In the genomic region with DNA sequence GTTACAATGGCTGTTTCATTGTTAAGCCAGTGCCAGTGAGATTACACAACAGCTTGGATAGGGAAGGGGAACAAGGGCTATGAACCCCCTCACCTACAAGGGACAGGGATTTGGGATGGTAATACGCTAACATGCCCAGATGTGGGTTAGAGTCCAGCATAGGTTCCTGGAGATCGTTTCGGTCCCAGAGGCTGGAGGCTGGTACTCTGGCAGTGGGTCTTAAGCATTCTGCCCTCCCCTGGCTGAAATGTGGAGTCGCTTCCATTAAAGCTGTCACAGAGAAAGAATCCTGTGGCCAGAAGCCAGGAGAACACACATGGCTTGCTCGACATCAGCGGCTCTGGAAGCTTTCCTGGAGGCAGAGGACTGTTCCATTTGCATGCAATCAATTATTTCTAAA, we compare ENCODE assay signal across 8 mouse cellular contexts. TPM values are rescaled to one million over a fixed set of nuclear protein-coding genes. Genes with fewer than 3 reads are reported as not detected.
DNase-seq lines count a peak whose midpoint lies in the region; ATAC-seq and TF ChIP-seq lines count a peak whose summit lies in the region.

No protein-coding gene starts in this region.

- peak overlapping the region; percentile 40; the same call in 1 of the 2 replicates for H3K27ac ChIP-seq in hindbrain, embryonic 13.5 days
- no peak overlapping the region for H3K27ac ChIP-seq in hindbrain, embryonic 10.5 days
- no peak overlapping the region for H3K27ac ChIP-seq in forebrain, postnatal 0 days (ENCODE audit: low read depth, low read length)
- peak overlapping the region; percentile 22; the same call in 1 of the 2 replicates for H3K27ac ChIP-seq in lung, postnatal 0 days (ENCODE audit: low read length)

- TF ChIP-seq CTCF in forebrain, postnatal 0 days (IDR thresholded peaks at IDR 0.05; ENCODE audit: low read depth): peak; percentile 11; the same call in 1 of the 2 replicates
- TF ChIP-seq CTCF in lung, postnatal 0 days (IDR thresholded peaks at IDR 0.05): peak; percentile 49

- 0 out of 2 replicates have a peak overlapping the region, but pooled peaks have one; percentile 13 for H3K9ac ChIP-seq in hindbrain, embryonic 13.5 days
- no peak overlapping the region for H3K9ac ChIP-seq in forebrain, postnatal 0 days
- H3K9ac ChIP-seq in lung, postnatal 0 days (replicated peaks; ENCODE audit: low read depth): no peak overlapping the region

- TF ChIP-seq EP300 in lung, postnatal 0 days (IDR thresholded peaks at IDR 0.05): no peak

- H3K36me3 ChIP-seq in hindbrain, embryonic 13.5 days: no peaks in the 10 kb centered on the region
- no peaks in the 10 kb centered on the region for H3K36me3 ChIP-seq in hindbrain, embryonic 10.5 days
- no peaks in the 10 kb centered on the region for H3K36me3 ChIP-seq in forebrain, postnatal 0 days (ENCODE audit: insufficient read depth)
- no peaks in the 10 kb centered on the region for H3K36me3 ChIP-seq in lung, postnatal 0 days (ENCODE audit: insufficient read depth, low read length)

- H3K4me3 ChIP-seq in hindbrain, embryonic 13.5 days: no peak overlapping the region
- H3K4me3 ChIP-seq in hindbrain, embryonic 10.5 days: no peak overlapping the region
- H3K4me3 ChIP-seq in forebrain, postnatal 0 days (ENCODE audit: low read depth, low read length): no peak overlapping the region
- no peak overlapping the region for H3K4me3 ChIP-seq in lung, postnatal 0 days (ENCODE audit: low read depth, low read length)

- WGBS in hindbrain, embryonic 13.5 days: 47% methylated on average over 6 of the region's 6 CpGs
- WGBS in hindbrain, embryonic 10.5 days: 67% methylated on average over 6 of the region's 6 CpGs
- WGBS in forebrain, postnatal 0 days: 22% methylated on average over 6 of the region's 6 CpGs
- 19% methylated on average over 6 of the region's 6 CpGs for WGBS in lung, postnatal 0 days

- no peak for ATAC-seq in hindbrain, embryonic 13.5 days (ENCODE audit: low FRiP score)
- no peak for ATAC-seq in forebrain, postnatal 0 days
- ATAC-seq in lung, postnatal 0 days: no peak

- H3K4me1 ChIP-seq in hindbrain, embryonic 13.5 days (replicated peaks): peaks cover 36% of the 10 kb centered on the region
- peaks cover 27% of the 10 kb centered on the region for H3K4me1 ChIP-seq in hindbrain, embryonic 10.5 days (replicated peaks)
- peaks cover 14% of the 10 kb centered on the region for H3K4me1 ChIP-seq in forebrain, postnatal 0 days (ENCODE audit: insufficient read depth)
- peaks cover 5% of the 10 kb centered on the region; the same call in 1 of the 2 replicates for H3K4me1 ChIP-seq in lung, postnatal 0 days (ENCODE audit: insufficient read depth, low read depth, low read length)

- no peaks in the 10 kb centered on the region for H3K9me3 ChIP-seq in hindbrain, embryonic 13.5 days
- no peaks in the 10 kb centered on the region for H3K9me3 ChIP-seq in hindbrain, embryonic 10.5 days
- H3K9me3 ChIP-seq in forebrain, postnatal 0 days (ENCODE audit: low read length): no peaks in the 10 kb centered on the region
- H3K9me3 ChIP-seq in lung, postnatal 0 days (ENCODE audit: low read length): no peaks in the 10 kb centered on the region

- no peak for DNase-seq in hindbrain, embryonic 10.5 days (ENCODE audit: low spot score)
- peak; percentile 21 for DNase-seq in R1 (ENCODE audit: low read depth, low spot score)
- DNase-seq in forebrain, postnatal 0 days: peak; percentile 73
- DNase-seq in kidney, adult 8-10 months: peak; percentile 24 to 36
- peak; percentile 84 for DNase-seq in lung, postnatal 0 days (ENCODE audit: low spot score)
- DNase-seq in spleen, postnatal 14 days (ENCODE audit: low spot score in 2 of 2): no peak
- no peak for DNase-seq in thymus, postnatal 4 days

- no peaks in the 10 kb centered on the region for H3K27me3 ChIP-seq in hindbrain, embryonic 13.5 days
- H3K27me3 ChIP-seq in hindbrain, embryonic 10.5 days (ENCODE audit: insufficient read depth, poor library complexity, severe bottlenecking): no peaks in the 10 kb centered on the region
- H3K27me3 ChIP-seq in forebrain, postnatal 0 days (ENCODE audit: insufficient read depth, low read length): no peaks in the 10 kb centered on the region
- no peaks in the 10 kb centered on the region for H3K27me3 ChIP-seq in lung, postnatal 0 days (replicated peaks; ENCODE audit: insufficient read depth, low read length)

- peak overlapping the region; percentile 50; the same call in 1 of the 2 replicates for H3K4me2 ChIP-seq in hindbrain, embryonic 13.5 days
- H3K4me2 ChIP-seq in forebrain, postnatal 0 days (ENCODE audit: low read depth): no peak overlapping the region
- no peak overlapping the region for H3K4me2 ChIP-seq in lung, postnatal 0 days (replicated peaks; ENCODE audit: low read depth, low read length)

RNA-seq across cellular contexts. Expression of a gene that starts 1.5 kb away (rescaled TPM):
- 42.6 and 45.2 TPM in 2 replicates for polyA plus RNA-seq in hindbrain, embryonic 13.5 days (2015; fragmentation: Nextera tagmentation; extraction: Ambion mirVana)
- polyA plus RNA-seq in hindbrain, embryonic 10.5 days (2016; fragmentation: Nextera tagmentation; extraction: Ambion mirVana): 42.7 and 43.3 TPM in 2 replicates
- total RNA-seq in forebrain, postnatal 0 days (2014; rRNA removed): 21.8 and 24.0 TPM in 2 replicates
- 10.3 and 21.0 TPM in 2 replicates for polyA plus RNA-seq in forebrain, postnatal 0 days (2015; fragmentation: Nextera tagmentation; extraction: Ambion mirVana)
- polyA plus RNA-seq in lung, postnatal 0 days (2015; fragmentation: Nextera tagmentation; extraction: Ambion mirVana): 10.1 and 11.7 TPM in 2 replicates

RNA-seq across cellular contexts. Expression of a gene that starts 37.9 kb away (rescaled TPM):
- 0.12 and 0.14 TPM in 2 replicates for polyA plus RNA-seq in hindbrain, embryonic 13.5 days (2015; fragmentation: Nextera tagmentation; extraction: Ambion mirVana)
- polyA plus RNA-seq in hindbrain, embryonic 10.5 days (2016; fragmentation: Nextera tagmentation; extraction: Ambion mirVana): 0.60 and 0.96 TPM in 2 replicates
- 0.23 and 1.1 TPM in 2 replicates for total RNA-seq in forebrain, postnatal 0 days (2014; rRNA removed)
- polyA plus RNA-seq in forebrain, postnatal 0 days (2015; fragmentation: Nextera tagmentation; extraction: Ambion mirVana): 0.11 and 0.36 TPM in 2 replicates
- polyA plus RNA-seq in lung, postnatal 0 days (2015; fragmentation: Nextera tagmentation; extraction: Ambion mirVana): 0.73 and 0.80 TPM in 2 replicates

Comparison
In these comparisons a context has a peak if more than half of its experiments do, and no peak if none do; other contexts are left out.
1. H3K27ac ChIP-seq: peak in hindbrain, embryonic 13.5 days (single experiment) and lung, postnatal 0 days (single experiment); none in hindbrain, embryonic 10.5 days (single experiment) and forebrain, postnatal 0 days (single experiment).
2. DNase-seq: peak in R1 (single experiment), forebrain, postnatal 0 days (single experiment), kidney, adult 8-10 months (2 of 2) and lung, postnatal 0 days (single experiment); none in hindbrain, embryonic 10.5 days (single experiment), spleen, postnatal 14 days (0 of 2) and thymus, postnatal 4 days (single experiment).